Mouse (Mus musculus): ENCODE results near the gene Ndufb4. TPM values are rescaled to one million over a fixed set of nuclear protein-coding genes. Genes with fewer than 3 reads are reported as not detected.

Gene Ndufb4
- polyA plus RNA-seq, 1 experiment from 2014 or later: 68.6 TPM

GRCm38 (mm10) chr16:37689251-37689926 lies 35.1 kb upstream of the Ndufb4 start:
- H3K27me3 ChIP-seq (ENCODE audit: control insufficient read depth, insufficient read depth, low read length): no peaks in the 10 kb centered on the region
- H3K4me1 ChIP-seq (ENCODE audit: control insufficient read depth, insufficient read depth, low read length): peaks cover 19% of the 10 kb centered on the region
- H3K9ac ChIP-seq (replicated peaks; ENCODE audit: low read length): no peak overlapping the region
- no peak overlapping the region for H3K4me3 ChIP-seq (replicated peaks; ENCODE audit: low read depth, low read length)
- H3K27ac ChIP-seq (replicated peaks; ENCODE audit: low read depth, low read length): no peak overlapping the region
- H3K36me3 ChIP-seq (ENCODE audit: control insufficient read depth, insufficient read depth, low read length): no peaks in the 10 kb centered on the region
- WGBS: 83% methylated on average over 8 of the region's 8 CpGs
- H3K9me3 ChIP-seq (ENCODE audit: control insufficient read depth, low read length): no peaks in the 10 kb centered on the region
- DNase-seq (no peak), ATAC-seq (ENCODE audit: low FRiP score, low TSS enrichment) (no peak)
- no peak overlapping the region for H3K4me2 ChIP-seq (ENCODE audit: low read length)

- Histone ChIP-seq H3K36me3 (ENCODE audit: control insufficient read depth, insufficient read depth, low read length) (no peaks in the 10 kb centered on the region), H3K4me2 (ENCODE audit: low read length) (no peak overlapping the region), H3K27me3 (ENCODE audit: control insufficient read depth, insufficient read depth, low read length) (no peaks in the 10 kb centered on the region), H3K4me1 (ENCODE audit: control insufficient read depth, insufficient read depth, low read length) (peaks cover 31% of the 10 kb centered on the region), H3K4me3 (replicated peaks; ENCODE audit: low read depth, low read length) (no peak overlapping the region), H3K27ac (replicated peaks; ENCODE audit: low read depth, low read length) (no peak overlapping the region), H3K9ac (replicated peaks; ENCODE audit: low read length) (no peak overlapping the region), H3K9me3 (ENCODE audit: control insufficient read depth, low read length) (no peaks in the 10 kb centered on the region)
- DNase-seq (no peak), ATAC-seq (ENCODE audit: low FRiP score, low TSS enrichment) (no peak)
- 81% methylated on average over 2 of the region's 2 CpGs for WGBS
Measured at GRCm38 (mm10) chr16:37688181-37688580, 33.9 kb upstream of the Ndufb4 start.

GRCm38 (mm10) chr16:37687301-37687980 lies 33.2 kb upstream of the Ndufb4 start:
- Histone ChIP-seq H3K36me3 (ENCODE audit: control insufficient read depth, insufficient read depth, low read length) (no peaks in the 10 kb centered on the region), H3K9ac (replicated peaks; ENCODE audit: low read length) (no peak overlapping the region), H3K4me1 (ENCODE audit: control insufficient read depth, insufficient read depth, low read length) (peaks cover 38% of the 10 kb centered on the region), H3K4me2 (ENCODE audit: low read length) (no peak overlapping the region), H3K4me3 (replicated peaks; ENCODE audit: low read depth, low read length) (no peak overlapping the region), H3K27me3 (ENCODE audit: control insufficient read depth, insufficient read depth, low read length) (no peaks in the 10 kb centered on the region), H3K27ac (replicated peaks; ENCODE audit: low read depth, low read length) (no peak overlapping the region), H3K9me3 (ENCODE audit: control insufficient read depth, low read length) (no peaks in the 10 kb centered on the region)
- ATAC-seq (ENCODE audit: low FRiP score, low TSS enrichment): no peak
- WGBS: 81% methylated on average over 14 of the region's 14 CpGs
- no peak for DNase-seq

- no peak for ATAC-seq (ENCODE audit: low FRiP score, low TSS enrichment)
- 72% methylated on average over 12 of the region's 12 CpGs for WGBS
- no peak for DNase-seq
- H3K36me3 ChIP-seq (ENCODE audit: control insufficient read depth, insufficient read depth, low read length): no peaks in the 10 kb centered on the region
- no peaks in the 10 kb centered on the region for H3K27me3 ChIP-seq (ENCODE audit: control insufficient read depth, insufficient read depth, low read length)
- H3K27ac ChIP-seq (replicated peaks; ENCODE audit: low read depth, low read length): no peak overlapping the region
- H3K9ac ChIP-seq (replicated peaks; ENCODE audit: low read length): no peak overlapping the region
- no peaks in the 10 kb centered on the region for H3K9me3 ChIP-seq (ENCODE audit: control insufficient read depth, low read length)
- no peak overlapping the region for H3K4me2 ChIP-seq (ENCODE audit: low read length)
- H3K4me1 ChIP-seq (ENCODE audit: control insufficient read depth, insufficient read depth, low read length): peaks cover 42% of the 10 kb centered on the region
- H3K4me3 ChIP-seq (replicated peaks; ENCODE audit: low read depth, low read length): no peak overlapping the region
Measured at GRCm38 (mm10) chr16:37686834-37687233, 32.6 kb upstream of the Ndufb4 start.

- H3K4me2 ChIP-seq (ENCODE audit: low read length): no peak overlapping the region
- no peaks in the 10 kb centered on the region for H3K36me3 ChIP-seq (ENCODE audit: control insufficient read depth, insufficient read depth, low read length)
Measured at GRCm38 (mm10) chr16:37685946-37686600, 31.8 kb upstream of the Ndufb4 start.

GRCm38 (mm10) chr16:37684634-37685441 lies 30.6 kb upstream of the Ndufb4 start:
- ATAC-seq (ENCODE audit: low FRiP score, low TSS enrichment) (peak; percentile 56), DNase-seq (peak; percentile 94)
- Histone ChIP-seq H3K4me1 (ENCODE audit: control insufficient read depth, insufficient read depth, low read length) (peaks cover 42% of the 10 kb centered on the region), H3K4me3 (replicated peaks; ENCODE audit: low read depth, low read length) (peak overlapping the region; percentile 38), H3K4me2 (ENCODE audit: low read length) (peak overlapping the region; percentile 68), H3K36me3 (ENCODE audit: control insufficient read depth, insufficient read depth, low read length) (no peaks in the 10 kb centered on the region), H3K27ac (replicated peaks; ENCODE audit: low read depth, low read length) (peak overlapping the region; percentile 90), H3K9me3 (ENCODE audit: control insufficient read depth, low read length) (no peaks in the 10 kb centered on the region), H3K27me3 (ENCODE audit: control insufficient read depth, insufficient read depth, low read length) (no peaks in the 10 kb centered on the region), H3K9ac (replicated peaks; ENCODE audit: low read length) (peak overlapping the region; percentile 62)
- WGBS: under 1% methylated on average over 25 of the region's 25 CpGs

More at GRCm38 (mm10) chr16:37685946-37686600, 31.8 kb upstream of the Ndufb4 start:
- Histone ChIP-seq H3K9ac (replicated peaks; ENCODE audit: low read length) (no peak overlapping the region), H3K9me3 (ENCODE audit: control insufficient read depth, low read length) (no peaks in the 10 kb centered on the region), H3K27ac (replicated peaks; ENCODE audit: low read depth, low read length) (peak overlapping the region; percentile 43), H3K4me3 (replicated peaks; ENCODE audit: low read depth, low read length) (no peak overlapping the region), H3K4me1 (ENCODE audit: control insufficient read depth, insufficient read depth, low read length) (peaks cover 42% of the 10 kb centered on the region), H3K27me3 (ENCODE audit: control insufficient read depth, insufficient read depth, low read length) (no peaks in the 10 kb centered on the region)
- WGBS: 54% methylated on average over 6 of the region's 6 CpGs
- no peak for ATAC-seq (ENCODE audit: low FRiP score, low TSS enrichment)
- DNase-seq: peak; percentile 21

- WGBS: 14% methylated on average over 8 of the region's 8 CpGs
- no peaks in the 10 kb centered on the region for H3K36me3 ChIP-seq (ENCODE audit: control insufficient read depth, insufficient read depth, low read length)
- H3K9me3 ChIP-seq (ENCODE audit: control insufficient read depth, low read length): no peaks in the 10 kb centered on the region
- no peaks in the 10 kb centered on the region for H3K27me3 ChIP-seq (ENCODE audit: control insufficient read depth, insufficient read depth, low read length)
- H3K27ac ChIP-seq (replicated peaks; ENCODE audit: low read depth, low read length): peak overlapping the region; percentile 90
- DNase-seq (peak; percentile 61), ATAC-seq (ENCODE audit: low FRiP score, low TSS enrichment) (no peak)
- H3K9ac ChIP-seq (replicated peaks; ENCODE audit: low read length): peak overlapping the region; percentile 10; the same call in 1 of the 2 replicates
- H3K4me3 ChIP-seq (replicated peaks; ENCODE audit: low read depth, low read length): peak overlapping the region; percentile 38
- peaks cover 42% of the 10 kb centered on the region for H3K4me1 ChIP-seq (ENCODE audit: control insufficient read depth, insufficient read depth, low read length)
- peak overlapping the region; percentile 68 for H3K4me2 ChIP-seq (ENCODE audit: low read length)
Measured at GRCm38 (mm10) chr16:37684259-37684633, 30.0 kb upstream of the Ndufb4 start.

Data from midbrain, embryonic 14.5 days (tissue).